Mouse (Mus musculus) liver, adult 2 months (tissue): ENCODE results near the gene Syce2. TPM values are rescaled to one million over a fixed set of nuclear protein-coding genes. Genes with fewer than 3 reads are reported as not detected.
A peak's percentile ranks its signal among the peaks of the same experiment; 100 is the strongest.
"Not testable (repeated sequence)": the region's sequence is repeated elsewhere in the genome, so short reads cannot be mapped to it uniquely, and the experiment has no call there.

Experiments used
- DNase-seq: peaks from one replicate; pipeline ENCODE4 v3.0.0-alpha.2; 2011; ENCODE audit warnings: low read depth, low spot score; ENCODE audit errors: extremely low read depth
- H3K27ac ChIP-seq: fragments of 200-500 bp; replicated peaks from 2 replicates; pipeline ENCODE4 v1.5.1; 2012; ENCODE audit warnings: low read depth, mild to moderate bottlenecking, control low read depth, inconsistent platforms, low read length; ENCODE audit not compliant: insufficient read depth
- H3K27me3 ChIP-seq: fragments of 200-500 bp; 2 replicates; pipeline ENCODE4 v1.6.1; 2012; ENCODE audit warnings: mild to moderate bottlenecking, moderate library complexity, low read length, inconsistent platforms; ENCODE audit not compliant: control insufficient read depth, insufficient read depth
- H3K36me3 ChIP-seq: fragments of 200-500 bp; 2 replicates; pipeline ENCODE4 v1.6.1; 2012; ENCODE audit warnings: low read length, inconsistent platforms; ENCODE audit not compliant: control insufficient read depth, insufficient read depth
- H3K4me1 ChIP-seq: fragments of 200-500 bp; 2 replicates; pipeline ENCODE4 v1.6.1; 2011; ENCODE audit warnings: low read length; ENCODE audit not compliant: control insufficient read depth, insufficient read depth
- H3K4me3 ChIP-seq: fragments of 200-500 bp; 2 replicates; pipeline ENCODE4 v1.5.1; 2011; ENCODE audit warnings: low read depth, mild to moderate bottlenecking, control low read depth, low read length, moderate library complexity; ENCODE audit not compliant: insufficient read depth
- H3K79me2 ChIP-seq: fragments of 200-500 bp; 2 replicates; pipeline ENCODE4 v1.6.1; 2012; ENCODE audit warnings: inconsistent platforms, mild to moderate bottlenecking, low read length, moderate library complexity; ENCODE audit not compliant: control insufficient read depth, insufficient read depth
- H3K9ac ChIP-seq: fragments of 200-500 bp; 2 replicates; pipeline ENCODE4 v1.6.1; 2012; ENCODE audit warnings: low read depth, mild to moderate bottlenecking, control low read depth, inconsistent platforms, low read length
- CTCF ChIP-seq: fragments of 200-500 bp; IDR thresholded peaks from 2 replicates; pipeline ENCODE4 v1.5.1; 2011; ENCODE audit warnings: low read depth, low read length, control low read depth
- POLR2A ChIP-seq: fragments of 200-500 bp; IDR thresholded peaks from 2 replicates; pipeline ENCODE4 v1.6.1; 2011; ENCODE audit warnings: low read length, control low read depth; ENCODE audit not compliant: insufficient read depth; ENCODE audit errors: extremely low read depth
- whole genome bisulfite sequencing: fragments of 180-500 bp; shearing (Covaris S2); methylation state at CpG from one replicate; pipeline ENCODE4 v1.1.7; 2018; 5-methylcytosine and 5-hydroxymethylcytosine counted together
- polyA plus RNA-seq: library from polyadenylated mRNA; depleted of rRNA; stranded (reverse); fragments of >200 nt; gene quantifications from 2 replicates; pipeline ENCODE4 v1.2.3, GENCODE M21; 2012; rRNA removed
- total RNA-seq: library from RNA; depleted of rRNA; stranded (reverse); fragments of >200 nt; gene quantifications from 2 replicates; pipeline ENCODE4 v1.2.3, GENCODE M21; 2014; rRNA removed

The Syce2 gene
- total RNA-seq, result 1.1 and 1.6 TPM in 2 replicates
- 0.92 and 1.0 TPM in 2 replicates for polyA plus RNA-seq

DNA sequence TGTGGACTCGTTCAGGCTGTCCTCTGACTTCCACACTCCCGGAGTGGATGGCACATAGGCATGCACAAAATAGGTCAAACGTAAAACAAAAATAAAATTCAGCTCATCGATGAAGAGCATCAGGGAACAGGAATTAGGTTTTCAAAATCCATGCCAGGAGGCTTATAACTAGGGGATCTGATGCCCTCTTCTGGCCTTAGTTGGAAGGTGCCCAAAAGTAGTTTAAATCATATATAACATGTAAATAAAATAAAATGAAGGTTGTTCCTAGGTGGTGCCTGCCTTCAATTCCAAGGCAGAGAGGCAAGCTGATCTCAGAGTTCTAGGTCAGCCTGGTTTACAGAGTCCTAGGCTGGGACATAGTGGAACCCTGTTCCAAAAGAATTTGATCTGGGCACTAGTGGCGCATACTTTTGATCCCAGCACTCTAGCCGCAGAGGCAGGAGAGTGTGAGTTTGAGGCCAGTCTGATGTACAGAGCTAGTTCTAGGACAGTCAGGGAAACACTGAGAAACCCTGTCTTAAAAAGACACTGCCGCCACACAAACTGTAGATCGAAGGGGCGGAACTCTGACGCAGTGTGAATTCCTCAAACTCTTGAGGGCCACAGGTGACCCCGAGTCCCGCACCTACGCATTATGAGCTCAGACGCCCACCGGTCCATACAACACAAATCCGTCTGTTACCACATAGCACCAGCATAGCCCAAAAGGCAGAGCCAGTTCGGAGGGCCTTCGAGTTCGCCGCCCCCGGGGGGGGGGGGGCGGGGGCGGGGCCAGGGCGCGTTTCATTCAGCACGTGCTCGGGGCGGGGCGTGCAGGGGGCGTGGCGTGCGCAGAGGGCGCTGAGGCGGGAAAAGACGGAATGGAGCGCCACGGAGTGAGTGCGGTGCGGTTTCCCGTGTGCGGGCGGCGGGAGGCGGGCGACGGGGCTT lies at the start of gene Syce2:
TSS of gene Syce2 (plus strand) at position 736 of the 933 bp plus-strand sequence.
- Histone ChIP-seq H3K27me3 (no peaks in the 10 kb centered on the region), H3K4me3 (peak within 1 kb of the TSS; percentile 52), H3K36me3 (peaks cover 2% of the 10 kb centered on the region; the same call in 1 of the 2 replicates), H3K9ac (peak within 1 kb of the TSS; percentile 54), H3K79me2 (no peaks in the 10 kb centered on the region), H3K27ac (no peak within 1 kb of the TSS; the same call in 1 of the 2 replicates), H3K4me1 (peaks cover 8% of the 10 kb centered on the region; the same call in 1 of the 2 replicates)
- peak; percentile 48 for DNase-seq
- WGBS, result 11% methylated on average over 30 of the region's 46 CpGs
- TF ChIP-seq POLR2A (no peak), CTCF (no peak)

DNA sequence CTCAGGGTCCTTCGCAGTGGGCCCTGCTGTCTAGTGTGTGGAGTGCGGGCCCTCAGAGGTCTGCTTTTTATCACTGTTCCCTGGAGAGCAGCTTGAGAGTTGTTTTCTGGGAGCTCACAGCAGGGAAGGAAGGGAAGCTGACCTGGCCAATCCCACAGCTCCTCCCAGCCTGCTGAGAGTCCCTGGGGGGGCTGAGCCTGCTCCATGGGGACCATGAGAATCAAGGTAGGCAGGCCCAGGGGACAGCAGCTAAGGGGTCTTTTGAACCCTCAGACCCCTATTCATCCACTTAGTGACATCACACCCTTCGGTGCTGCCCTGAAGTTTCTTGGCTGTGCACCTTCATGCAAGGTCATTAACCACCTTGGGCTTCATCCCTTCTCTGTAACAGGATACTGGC lies 49.2 kb upstream of the Syce2 start, which contains the start of gene Dand5:
TSS of gene Dand5 (minus strand) at position 101 of the 400 bp plus-strand sequence.
- no peaks in the 10 kb centered on the region for H3K36me3 ChIP-seq
- H3K9ac ChIP-seq, result no peak within 1 kb of the TSS
- H3K4me3 ChIP-seq, result no peak within 1 kb of the TSS
- no peak for DNase-seq
- TF ChIP-seq CTCF (no peak), POLR2A (no peak)
- no peak within 1 kb of the TSS for H3K27ac ChIP-seq
- no peaks in the 10 kb centered on the region for H3K27me3 ChIP-seq
- H3K79me2 ChIP-seq, result peaks cover 3% of the 10 kb centered on the region; the same call in 1 of the 2 replicates
- 82% methylated on average over 3 of the region's 3 CpGs for WGBS
- no peaks in the 10 kb centered on the region for H3K4me1 ChIP-seq

DNA sequence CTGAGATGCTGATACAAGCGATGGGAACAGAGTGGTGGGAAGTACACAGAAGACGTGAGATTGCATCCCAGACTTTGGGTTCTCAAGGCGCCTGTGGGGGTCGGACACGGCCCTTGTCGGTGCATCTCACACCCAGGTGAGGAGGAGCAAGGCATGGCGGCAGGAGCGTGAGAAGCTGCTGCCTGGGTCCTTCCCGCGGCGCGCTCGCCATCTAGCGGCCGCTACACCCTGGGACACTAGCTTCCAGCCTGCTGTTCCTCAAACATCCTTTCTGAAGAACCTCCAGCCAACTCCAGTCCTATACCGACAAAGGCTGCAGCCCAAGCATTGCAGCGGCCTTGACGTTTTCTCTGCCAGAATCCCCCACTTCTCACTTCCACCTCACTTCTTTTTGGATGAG lies 48.3 kb upstream of the Syce2 start:
- 4% methylated on average over 18 of the region's 18 CpGs for WGBS
- no peaks in the 10 kb centered on the region for H3K27me3 ChIP-seq
- TF ChIP-seq POLR2A (no peak), CTCF (peak; percentile 95)
- H3K27ac ChIP-seq, result no peak overlapping the region
- H3K36me3 ChIP-seq, result no peaks in the 10 kb centered on the region
- peaks cover 3% of the 10 kb centered on the region; the same call in 1 of the 2 replicates for H3K79me2 ChIP-seq
- no peak overlapping the region for H3K4me3 ChIP-seq
- no peaks in the 10 kb centered on the region for H3K4me1 ChIP-seq
- no peak for DNase-seq
- no peak overlapping the region for H3K9ac ChIP-seq

DNA sequence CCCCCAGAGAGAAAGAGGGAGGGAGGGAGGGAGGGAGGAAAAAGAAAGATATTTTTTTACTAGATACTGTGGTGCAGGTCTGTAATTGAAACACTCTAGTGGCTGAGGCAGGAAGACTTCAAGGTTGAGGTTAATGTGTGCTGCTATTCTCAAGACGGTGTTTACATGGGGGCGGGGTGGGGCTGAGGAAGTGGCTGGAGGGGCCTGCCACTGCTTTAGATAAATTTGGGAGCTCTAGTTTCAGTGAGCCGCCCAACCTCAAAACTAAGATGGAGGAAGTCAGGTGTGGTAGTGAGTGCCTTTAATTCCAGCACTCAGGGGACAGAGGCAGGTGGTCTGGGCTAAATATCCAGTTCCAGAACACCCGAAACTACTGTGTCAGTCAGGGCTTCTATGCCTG lies 46.3 kb upstream of the Syce2 start:
- Histone ChIP-seq H3K27me3 (no peaks in the 10 kb centered on the region), H3K79me2 (peaks cover 5% of the 10 kb centered on the region; the same call in 1 of the 2 replicates), H3K9ac (no peak overlapping the region), H3K4me3 (no peak overlapping the region), H3K36me3 (no peaks in the 10 kb centered on the region), H3K27ac (no peak overlapping the region), H3K4me1 (no peaks in the 10 kb centered on the region)
- WGBS, result 82% methylated on average over 4 of the region's 4 CpGs
- no peak for DNase-seq
- no peak for TF ChIP-seq POLR2A
- TF ChIP-seq CTCF, result no peak

DNA sequence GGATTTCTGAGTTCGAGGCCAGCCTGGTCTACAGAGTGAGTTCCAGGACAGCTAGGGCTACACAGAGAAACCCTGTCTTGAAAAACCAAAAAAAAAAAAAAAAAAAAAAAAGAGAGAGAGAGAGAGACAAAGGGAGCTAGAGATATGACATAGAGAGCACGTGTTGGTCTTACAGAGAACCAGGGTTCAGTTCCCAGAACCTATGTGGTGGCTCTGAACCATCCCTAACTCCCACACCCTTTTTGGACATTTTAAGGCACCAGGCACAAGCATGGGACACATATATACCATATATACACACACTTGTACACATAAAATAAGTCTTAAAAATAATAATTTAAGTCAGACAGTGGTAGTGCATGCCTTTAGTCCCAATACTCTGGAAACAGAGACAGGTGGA lies 45.4 kb upstream of the Syce2 start:
- WGBS, result 92% methylated on average over 2 of the region's 2 CpGs
- not testable (repeated sequence) for H3K27ac ChIP-seq, H3K27me3 ChIP-seq, H3K4me3 ChIP-seq, DNase-seq, H3K36me3 ChIP-seq, H3K9ac ChIP-seq, H3K4me1 ChIP-seq, H3K79me2 ChIP-seq

DNA sequence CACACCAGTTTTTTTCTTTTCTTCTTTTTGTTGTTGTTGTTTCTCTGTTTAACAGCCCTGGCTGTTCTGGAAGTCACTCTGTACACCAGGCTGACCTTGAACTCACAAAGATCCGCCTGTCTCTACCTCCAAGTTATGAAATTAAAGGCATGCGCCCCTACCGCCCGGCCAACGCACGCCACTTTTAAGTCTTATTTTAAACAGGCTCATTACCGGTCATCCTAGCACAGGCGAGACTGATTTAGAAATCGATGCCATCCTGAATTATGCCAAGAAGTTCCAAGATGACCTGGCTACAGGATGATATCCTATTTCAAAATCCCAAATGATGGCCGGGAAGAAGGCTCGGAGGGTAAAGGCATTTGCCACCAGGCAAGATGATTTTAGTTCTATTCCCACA lies 40.4 kb upstream of the Syce2 start, which contains the start of gene Gadd45gip1:
TSS of gene Gadd45gip1 (plus strand) at position 33 of the 400 bp plus-strand sequence.
- TF ChIP-seq POLR2A (no peak), CTCF (peak; percentile 64)
- Histone ChIP-seq H3K27ac (peak within 1 kb of the TSS; percentile 86), H3K4me1 (peaks cover 6% of the 10 kb centered on the region; the same call in 1 of the 2 replicates), H3K9ac (peak within 1 kb of the TSS; percentile 98), H3K79me2 (peaks cover 8% of the 10 kb centered on the region; the same call in 1 of the 2 replicates), H3K36me3 (peaks cover 13% of the 10 kb centered on the region; the same call in 1 of the 2 replicates), H3K27me3 (no peaks in the 10 kb centered on the region), H3K4me3 (peak within 1 kb of the TSS; percentile 68)
- WGBS, result 8% methylated on average over 11 of the region's 11 CpGs
- DNase-seq, result peak; percentile 92
